ENCODE assay signal across 11 mouse cellular contexts in the genomic region with DNA sequence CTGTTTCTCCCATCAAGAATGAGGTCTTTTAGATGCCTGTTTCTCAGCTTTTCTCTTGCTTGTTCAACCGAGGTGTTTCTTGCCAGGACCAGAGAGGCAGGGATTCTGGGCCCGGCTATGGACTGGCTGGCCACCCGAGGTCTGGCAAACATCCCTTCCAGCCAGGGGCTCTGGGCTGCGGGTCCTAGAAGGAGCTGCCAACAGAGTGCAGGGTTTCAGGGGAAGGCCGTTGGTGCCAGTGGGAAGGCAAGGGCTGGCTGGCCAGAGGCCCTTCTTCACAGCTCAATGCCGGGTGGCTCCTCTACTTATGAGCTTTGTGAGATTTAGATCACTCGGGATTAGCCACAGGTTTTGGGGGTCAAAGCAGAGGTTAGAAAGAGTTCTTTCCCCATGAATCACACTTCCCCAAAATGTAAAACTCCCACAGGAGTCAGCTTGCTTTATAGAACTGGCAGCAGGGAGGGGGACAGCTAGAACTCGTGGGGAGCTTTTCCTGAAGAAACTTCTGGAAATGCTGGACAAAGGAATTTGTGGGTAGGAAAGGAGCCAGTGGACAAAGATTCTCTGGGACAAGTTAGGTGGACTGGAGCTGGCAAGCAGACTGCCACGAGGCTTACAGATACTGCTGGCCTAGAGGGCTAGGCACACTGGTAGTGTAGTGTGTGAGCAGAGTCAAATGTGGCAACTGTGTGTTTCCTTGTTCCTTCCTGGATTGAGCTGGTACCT.
A peak's percentile ranks its signal among the peaks of the same experiment; 100 is the strongest.
DNase-seq lines count a peak whose midpoint lies in the region; ATAC-seq lines count a peak whose summit lies in the region.
"Had no signal": no experiment of that assay in that cellular context is flagged by ENCODE, and none has a peak within 500 bp of the region (broad histone marks: within the 10 kb centered on the region; RNA-seq: fewer than 3 reads in every experiment).

No protein-coding gene starts in this region.

- no peak for ATAC-seq in cerebellum, adult (ENCODE audit: insufficient number of reproducible peaks, low FRiP score, low TSS enrichment)
- ATAC-seq: liver, postnatal 0 days had no signal

- peak; percentile 44 to 50 for DNase-seq in frontal cortex, postnatal 10 days (ENCODE audit: low spot score in 2 of 2)
- DNase-seq in frontal cortex, postnatal 14 days (ENCODE audit: low spot score in 2 of 2) = no peak
- peak; percentile 80 to 81 for DNase-seq in right cerebral cortex, postnatal 10 days (ENCODE audit: low spot score in 2 of 2)
- DNase-seq in right cerebral cortex, adult 18-20 months = no peak
- DNase-seq in layer of hippocampus, adult 9-11 months = peak; percentile 59
- no peak for DNase-seq in B cell, adult 2 months
- DNase-seq in ovary, postnatal 14 days (ENCODE audit: low spot score) = no peak
- DNase-seq: cerebellum, postnatal 14 days; kidney, postnatal 36 days; liver, postnatal 0 days had no signal

Comparison
In these comparisons a context has a peak if more than half of its experiments do, and no peak if none do; other contexts are left out.
1. DNase-seq: peak in frontal cortex, postnatal 10 days (2 of 2), right cerebral cortex, postnatal 10 days (2 of 2) and layer of hippocampus, adult 9-11 months (single experiment); none in frontal cortex, postnatal 14 days (0 of 2), right cerebral cortex, adult 18-20 months (single experiment), B cell, adult 2 months (0 of 2) and ovary, postnatal 14 days (single experiment).